In the genomic region with DNA sequence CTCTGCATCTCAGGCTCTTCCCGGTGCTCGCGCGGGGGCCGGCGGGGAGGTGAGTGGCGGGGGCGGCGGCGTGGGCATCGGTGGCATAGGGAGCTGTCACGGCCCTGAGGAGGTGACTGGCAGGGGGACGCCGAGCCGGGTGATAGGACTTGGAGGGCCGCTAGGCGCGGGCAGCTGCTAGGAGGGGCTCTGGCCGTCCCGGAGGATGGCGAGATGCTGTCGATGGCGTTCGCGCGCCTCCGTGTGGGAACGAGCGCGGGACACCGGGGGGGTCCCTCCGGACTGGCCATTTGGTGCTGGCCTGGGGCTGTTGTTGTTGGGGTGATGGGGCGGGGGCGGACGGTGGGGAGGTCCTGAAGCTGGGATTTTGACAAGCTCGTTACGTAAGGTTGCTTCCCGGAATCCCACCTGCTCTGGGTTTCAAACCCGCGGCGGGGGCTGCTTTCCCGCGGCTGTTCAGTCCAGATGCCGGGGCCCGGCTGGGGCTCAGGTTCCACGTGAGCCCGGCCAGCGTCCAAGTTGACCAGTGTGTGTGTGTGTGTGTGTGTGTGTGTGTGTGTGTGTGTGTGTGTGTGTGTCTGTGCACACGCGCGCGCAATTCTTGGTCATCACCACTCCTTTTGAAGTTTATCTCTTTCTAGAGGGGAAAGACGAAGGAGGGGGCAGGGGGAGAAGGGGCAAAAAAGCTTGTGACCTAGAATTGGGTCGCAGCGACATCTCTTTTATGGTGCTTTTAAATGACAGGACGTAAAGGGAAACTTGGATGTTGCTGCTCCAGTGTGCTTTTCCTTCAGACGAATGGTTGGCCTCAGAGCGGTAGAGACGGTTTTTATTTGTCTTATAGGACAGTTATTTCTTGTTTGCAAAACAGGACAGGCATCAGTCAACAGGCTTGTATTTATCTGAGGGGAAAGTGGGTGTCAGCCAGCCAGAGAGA, we compare ENCODE assay signal across 8 mouse cellular contexts. TPM values are rescaled to one million over a fixed set of nuclear protein-coding genes. Genes with fewer than 3 reads are reported as not detected.
DNase-seq lines count a peak whose midpoint lies in the region; ATAC-seq and TF ChIP-seq lines count a peak whose summit lies in the region.

No protein-coding gene starts in this region.

- TF ChIP-seq CTCF in CH12.LX (conservative IDR thresholded peaks at IDR 0.05 in 1 of 2, IDR thresholded peaks at IDR 0.05 in 1 of 2; ENCODE audit: low read depth in 2 of 2, low read length in 2 of 2), result peak in 1 of 2 experiments; percentile 38; a peak in 2 of 4 replicates
- no peak for TF ChIP-seq CTCF in lung, adult 2 months (IDR thresholded peaks at IDR 0.05; ENCODE audit: insufficient read depth, low read length)

- H3K4me1 ChIP-seq in CH12.LX (ENCODE audit: control insufficient read depth in 1 of 2, insufficient read depth in 2 of 2), result peaks cover 10 to 69% of the 10 kb centered on the region in 2 experiments
- no peaks in the 10 kb centered on the region; the same call in 1 of the 2 replicates for H3K4me1 ChIP-seq in embryonic facial prominence, embryonic 15.5 days
- H3K4me1 ChIP-seq in lung, adult 2 months (ENCODE audit: control insufficient read depth, insufficient read depth, low read length), result peaks cover 6% of the 10 kb centered on the region

- TF ChIP-seq EP300 in CH12.LX (IDR thresholded peaks at IDR 0.05; ENCODE audit: low read length), result no peak

- dilution Hi-C loops in CH12.LX (cut with MboI; ENCODE audit: extremely low pct_ligation_motif_present, extremely low pct_unique_long_range_greater_than_20kb, low sequenced_read_pairs), result no loop called here

- peak overlapping the region; percentile 94 for H3K27ac ChIP-seq in CH12.LX (ENCODE audit: insufficient read depth, low read depth)
- peak overlapping the region; percentile 90 for H3K27ac ChIP-seq in embryonic facial prominence, embryonic 15.5 days (replicated peaks)

- H3K4me2 ChIP-seq in CH12.LX (ENCODE audit: insufficient read depth, low read depth, poor library complexity, severe bottlenecking), result peak overlapping the region; percentile 63; the same call in 1 of the 2 replicates
- H3K4me2 ChIP-seq in embryonic facial prominence, embryonic 15.5 days (replicated peaks), result peak overlapping the region; percentile 53

- TF ChIP-seq RAD21 in CH12.LX (IDR thresholded peaks at IDR 0.05; ENCODE audit: low read depth, low read length), result peak; percentile 41

- peak overlapping the region; percentile 84 to 92 (median 86) for H3K4me3 ChIP-seq in CH12.LX (replicated peaks in 1 of 3; ENCODE audit: low read depth in 2 of 3, low read length in 2 of 3, poor library complexity in 1 of 3)
- H3K4me3 ChIP-seq in embryonic facial prominence, embryonic 15.5 days (replicated peaks), result peak overlapping the region; percentile 82
- peak overlapping the region; percentile 94 for H3K4me3 ChIP-seq in lung, adult 2 months (replicated peaks; ENCODE audit: extremely low read depth, low read depth, low read length)

- peak; percentile 79 for ATAC-seq in embryonic facial prominence, embryonic 15.5 days (ENCODE audit: insufficient number of reproducible peaks, low FRiP score, low TSS enrichment, low read depth)

- intact Hi-C loops in heart, postnatal 10 days (cut with DNase I), result loop anchor here (2.0 to 5.0 kb wide), 3 partner anchors 25 to 75 kb away; a partner anchor contains a TSS

- TF ChIP-seq POLR2A in CH12.LX (IDR thresholded peaks at IDR 0.05; ENCODE audit: low read depth, low read length), result no peak
- TF ChIP-seq POLR2A in lung, adult 2 months (IDR thresholded peaks at IDR 0.05; ENCODE audit: borderline replicate concordance, extremely low read depth, low read depth, low read length), result no peak

- peaks cover 52% of the 10 kb centered on the region for H3K79me2 ChIP-seq in CH12.LX (replicated peaks; ENCODE audit: control insufficient read depth, extremely low read depth, insufficient read depth, poor library complexity, severe bottlenecking)

- no peaks in the 10 kb centered on the region for H3K9me3 ChIP-seq in CH12.LX (replicated peaks; ENCODE audit: low read length)
- H3K9me3 ChIP-seq in embryonic facial prominence, embryonic 15.5 days (replicated peaks), result no peaks in the 10 kb centered on the region

- H3K9ac ChIP-seq in CH12.LX (ENCODE audit: insufficient read depth, low read depth), result peak overlapping the region; percentile 91
- H3K9ac ChIP-seq in embryonic facial prominence, embryonic 15.5 days, result peak overlapping the region; percentile 44

- WGBS in embryonic facial prominence, embryonic 15.5 days, result under 1% methylated on average over 59 of the region's 59 CpGs
- under 1% methylated on average over 59 of the region's 59 CpGs for WGBS in lung, adult 2 months

- no peak for DNase-seq in CH12.LX (ENCODE audit: extremely low read depth)
- peak; percentile 55 for DNase-seq in adrenal gland, adult 8-10 months
- DNase-seq in heart, postnatal 10 days, result peak; percentile 52 to 71
- peak; percentile 30 to 58 for DNase-seq in layer of hippocampus, adult 18-20 months (ENCODE audit: low spot score in 2 of 2)
- peak; percentile 50 for DNase-seq in lung, adult 2 months
- peak; percentile 36 for DNase-seq in retina, adult 2 months (ENCODE audit: low read depth, low spot score)
- no peak for DNase-seq in Muller cell, postnatal 12 days (ENCODE audit: inconsistent ontology term)

- in situ Hi-C loops in CH12.LX (cut with MboI; ENCODE audit: low pct_ligation_motif_present, low pct_unique_long_range_greater_than_20kb, low sequenced_read_pairs), result no loop called here

- no peaks in the 10 kb centered on the region for H3K27me3 ChIP-seq in CH12.LX (replicated peaks)
- no peaks in the 10 kb centered on the region for H3K27me3 ChIP-seq in embryonic facial prominence, embryonic 15.5 days

- H3K36me3 ChIP-seq in CH12.LX (replicated peaks in 1 of 2; ENCODE audit: control insufficient read depth in 1 of 2, insufficient read depth in 1 of 2, low read length in 1 of 2), result peaks cover 0 to 25% of the 10 kb centered on the region in 2 experiments
- H3K36me3 ChIP-seq in embryonic facial prominence, embryonic 15.5 days, result no peaks in the 10 kb centered on the region

TF ChIP-seq in CH12.LX, 34 proteins besides CTCF, POLR2A, EP300 and RAD21:
- TF ChIP-seq ETS1 (conservative IDR thresholded peaks at IDR 0.05; ENCODE audit: low read depth, low read length), result 0 out of 2 replicates have a peak, but pooled peaks have one; percentile 12
- no peak for TF ChIP-seq JUN (IDR thresholded peaks at IDR 0.05; ENCODE audit: insufficient read depth, low read depth, low read length)
- peak; percentile 40 for TF ChIP-seq SMC3 (IDR thresholded peaks at IDR 0.05; ENCODE audit: low read depth, low read length)
- TF ChIP-seq MXI1 (IDR thresholded peaks at IDR 0.05; ENCODE audit: low read depth, low read length), result peak; percentile 47; the same call in 1 of the 2 replicates
- TF ChIP-seq BHLHE40 (IDR thresholded peaks at IDR 0.05; ENCODE audit: low read depth, low read length), result peak; percentile 32
- 0 out of 2 replicates have a peak, but pooled peaks have one; percentile 14 for TF ChIP-seq NRF1 (IDR thresholded peaks at IDR 0.05; ENCODE audit: low read depth, low read length)

RNA-seq across cellular contexts. Expression of a gene that starts 0.7 kb away (rescaled TPM):
- 24.0 and 37.1 TPM in 2 replicates for total RNA-seq in CH12.LX (2012; rRNA removed)
- total RNA-seq in CH12.LX (2014; rRNA removed), result 18.3 and 22.6 TPM in 2 replicates
- polyA plus RNA-seq in CH12.LX (2012; ENCODE audit: insufficient read length, low read depth), result 35.8 and 41.1 TPM in 2 replicates
- total RNA-seq in adrenal gland, adult 8-10 months (2022), result 10 to 100 TPM; 15.1 to 42.4 (median 29.1) TPM
- 7.2 and 8.5 TPM in 2 replicates for polyA plus RNA-seq in embryonic facial prominence, embryonic 15.5 days (2015; fragmentation: Nextera tagmentation; extraction: Ambion mirVana)
- 10 to 100 TPM; 11.8 to 12.0 TPM for total RNA-seq in heart, postnatal 10 days (2021)
- 10 to 100 TPM; 35.5 to 37.6 TPM for total RNA-seq in layer of hippocampus, adult 18-20 months (2021)
- 9.0 and 16.5 TPM in 2 replicates for polyA plus RNA-seq in lung, adult 2 months (2012; rRNA removed)

Comparison
In these comparisons a context has a peak if more than half of its experiments do, and no peak if none do; other contexts are left out.
1. DNase-seq: peak in adrenal gland, adult 8-10 months (single experiment), heart, postnatal 10 days (2 of 2), layer of hippocampus, adult 18-20 months (2 of 2), lung, adult 2 months (single experiment) and retina, adult 2 months (single experiment); none in CH12.LX (single experiment) and Muller cell, postnatal 12 days (single experiment).
2. Peak in every context shown above with its lines, with median percentiles within 50 percentile points of each other: H3K4me3 ChIP-seq.